Mouse (Mus musculus): ENCODE measurements around the gene Gm3139. TPM values are rescaled to one million over a fixed set of nuclear protein-coding genes. Genes with fewer than 3 reads are reported as not detected.
"Not testable (repeated sequence)": the region's sequence is repeated elsewhere in the genome, so short reads cannot be mapped to it uniquely, and the experiment has no call there.

The Gm3139 gene
- not detected for total RNA-seq (2021)
- long read RNA-seq, experiment 1, result 0 reads
- long read RNA-seq, experiment 2, result 0 reads

DNA sequence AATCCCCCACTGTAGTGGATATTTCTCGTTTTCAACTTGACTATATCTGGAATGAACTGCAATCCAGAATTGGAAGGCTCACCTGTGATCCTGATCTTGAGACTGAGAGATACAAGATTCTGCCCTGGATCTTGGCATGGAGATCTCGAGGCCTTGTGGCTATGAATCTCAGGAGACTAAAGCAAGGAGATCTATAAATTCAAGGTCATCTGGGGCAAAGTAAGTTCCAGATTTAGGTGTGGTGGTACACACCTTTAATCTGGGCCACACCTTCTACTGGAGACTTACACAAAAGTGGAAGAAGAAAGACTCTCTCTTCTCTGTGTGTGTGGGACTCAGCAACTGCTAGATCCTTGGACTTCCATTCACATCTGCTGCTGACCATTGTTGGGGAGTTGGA is at the start of gene Gm3139:
Gene Gm3139, plus strand, starts transcription at position 301 of the 400 bp plus-strand sequence.
- DNase-seq (ENCODE audit: low spot score in 2 of 2), result not testable (repeated sequence)

Other genes starting within 250 kb of the Gm3139 start
- not detected for gene A430089I19Rik, start 219.5 kb upstream of the Gm3139 start, total RNA-seq (2021)
- gene Gm6502, start 211.9 kb upstream of the Gm3139 start, total RNA-seq (2021), result not detected
- not detected for gene AA792892, start 186.5 kb upstream of the Gm3139 start, total RNA-seq (2021)
- gene Gm7682, start 80.5 kb upstream of the Gm3139 start, total RNA-seq (2021), result not detected
- gene Gm3147, start 90.1 kb downstream of the Gm3139 start, total RNA-seq (2021), result not detected
- not detected for gene Gm6509, start 97.7 kb downstream of the Gm3139 start, total RNA-seq (2021)
- not detected for gene Gm6205, start 122.1 kb downstream of the Gm3139 start, total RNA-seq (2021)

All from layer of hippocampus, postnatal 14 days (tissue).